Mouse (Mus musculus) spleen, embryonic (tissue): ENCODE measurements around the gene Iqgap3.

ENCODE experiments used
- CTCF ChIA-PET: fragments of 350-600 bp; sonication (Branson Sonifier 250); formaldehyde crosslinking; loops from one replicate; lab custom pipeline; 2022; lab: Charles Lee

Gene Iqgap3

DNA sequence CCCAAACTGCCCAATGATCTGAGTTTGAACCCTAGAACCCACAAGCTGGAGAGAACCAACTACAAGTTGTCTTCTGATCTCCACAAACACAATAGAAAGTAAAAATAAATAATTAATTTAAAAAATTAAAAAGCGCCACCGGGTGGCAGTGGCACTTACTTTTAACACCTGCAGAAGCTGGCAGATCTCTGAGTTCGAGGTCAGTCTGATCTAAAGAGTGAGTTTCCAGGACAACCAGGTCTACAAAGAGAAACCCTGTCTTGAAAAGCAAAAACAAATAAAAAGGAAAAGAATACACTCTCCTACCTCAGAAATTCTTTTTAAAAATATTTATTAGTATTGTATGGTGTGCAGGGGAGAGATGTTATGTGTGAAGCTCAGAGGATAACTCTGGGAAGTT is 56.0 kb downstream of the Iqgap3 start:
- CTCF ChIA-PET: interaction anchor here (2.0 kb wide), 1 partner anchor 12 kb away, joined by 14 read pairs; no protein-coding TSS in a partner anchor

GRCm38 (mm10) chr3:88138336-88139242 is 56.8 kb downstream of the Iqgap3 start:
- CTCF ChIA-PET: interaction anchor here (2.0 kb wide), 1 partner anchor 12 kb away, joined by 14 read pairs; no protein-coding TSS in a partner anchor

GRCm38 (mm10) chr3:88139243-88140177 is 57.7 kb downstream of the Iqgap3 start:
- CTCF ChIA-PET: interaction anchor here (0.6 to 2.0 kb wide), 2 partner anchors 11 to 26 kb away, joined by 14 to 18 read pairs; no protein-coding TSS in a partner anchor

- CTCF ChIA-PET: interaction anchor here (0.6 kb wide), 1 partner anchor 25 kb away, joined by 18 read pairs; no protein-coding TSS in a partner anchor
Observed at GRCm38 (mm10) chr3:88140178-88140902, 58.6 kb downstream of the Iqgap3 start.

DNA sequence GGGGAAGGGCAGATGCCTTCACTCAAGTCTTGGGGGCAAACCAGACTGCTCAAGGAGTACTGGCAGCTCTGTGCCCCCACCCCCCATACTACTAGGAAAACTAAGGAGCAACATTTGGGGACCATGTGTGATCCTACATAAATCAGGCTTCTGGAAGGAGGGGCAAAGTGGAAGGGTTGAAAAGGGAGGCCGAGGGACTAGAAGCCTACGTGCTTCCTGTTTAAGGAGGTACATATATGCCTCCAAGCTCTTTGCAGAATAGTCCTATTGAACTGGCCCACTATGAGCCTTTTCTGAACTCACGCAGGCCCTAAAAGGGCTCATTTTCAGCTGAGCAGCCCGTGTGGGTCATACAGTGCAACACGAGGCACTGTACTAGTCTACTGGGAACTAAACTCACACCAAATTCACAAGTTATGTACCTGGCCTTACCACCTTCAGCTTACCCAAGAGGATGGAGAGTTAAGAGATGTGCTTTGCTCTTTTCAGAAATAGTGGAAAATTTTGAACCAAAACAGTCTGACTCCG is 59.2 kb downstream of the Iqgap3 start:
- CTCF ChIA-PET: no interaction called here

DNA sequence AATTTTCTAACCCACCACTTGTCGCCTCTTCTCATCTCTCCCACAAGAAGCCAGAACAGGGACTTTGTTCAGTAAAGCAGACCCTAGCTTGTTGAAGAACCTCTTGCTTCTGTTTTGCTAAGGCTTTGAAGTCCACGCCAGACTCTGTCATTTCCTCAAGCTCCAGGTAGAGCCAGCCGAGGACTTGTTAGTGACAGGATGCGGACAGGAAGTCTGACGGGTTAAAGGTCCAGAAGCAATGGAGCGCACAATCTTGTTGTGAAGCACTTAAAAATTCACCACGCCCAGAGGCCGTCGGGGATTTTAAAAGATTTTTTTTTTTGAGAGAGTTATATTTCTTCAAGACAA is 59.6 kb downstream of the Iqgap3 start:
- CTCF ChIA-PET: interaction anchor here (0.7 kb wide), 1 partner anchor 254 kb away, joined by 3 read pairs; no protein-coding TSS in a partner anchor

DNA sequence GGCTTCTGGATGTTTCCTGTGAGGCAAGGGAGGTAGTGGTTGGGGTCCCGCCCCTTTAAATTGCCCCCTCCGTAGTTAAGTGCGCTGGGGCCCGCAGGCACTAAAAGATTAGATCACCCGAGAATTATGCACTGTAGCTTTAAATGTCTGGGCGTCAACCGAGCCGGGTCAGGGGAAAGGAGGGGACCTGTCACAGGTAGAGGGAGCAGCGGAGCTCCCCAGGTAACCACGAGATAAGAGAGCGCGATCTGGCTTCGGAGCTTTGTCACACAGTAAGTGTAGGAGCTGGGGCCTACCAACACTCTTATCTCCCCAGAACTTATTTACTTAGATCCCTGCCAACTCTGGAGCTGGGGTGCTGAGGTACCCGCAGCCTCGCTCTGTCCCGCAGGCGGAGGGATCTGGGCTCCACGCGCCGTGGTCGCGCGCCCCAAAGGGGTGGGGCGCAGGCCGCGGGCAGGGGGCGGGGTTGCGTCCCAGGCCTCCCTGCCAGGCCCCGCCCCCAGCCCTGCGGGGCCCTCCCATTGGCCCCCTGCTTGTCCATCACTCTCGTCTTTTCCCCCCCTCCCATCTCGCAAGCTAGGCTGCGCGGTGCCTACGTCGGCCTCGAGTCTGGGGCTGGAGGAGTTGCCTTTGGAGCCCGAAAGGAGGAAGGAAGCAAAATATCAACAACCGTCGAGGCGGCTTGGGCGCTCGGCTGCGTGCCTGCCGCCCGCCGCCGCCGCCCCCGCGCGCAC is 60.2 kb downstream of the Iqgap3 start, which contains the start of gene Mef2d:
Mef2d (plus strand) TSS at position 586 of the 737 bp plus-strand sequence.
- CTCF ChIA-PET: interaction anchor here (0.6 to 1.1 kb wide), 3 partner anchors 35 to 253 kb away, joined by 3 to 5 read pairs (median 4); no protein-coding TSS in a partner anchor

DNA sequence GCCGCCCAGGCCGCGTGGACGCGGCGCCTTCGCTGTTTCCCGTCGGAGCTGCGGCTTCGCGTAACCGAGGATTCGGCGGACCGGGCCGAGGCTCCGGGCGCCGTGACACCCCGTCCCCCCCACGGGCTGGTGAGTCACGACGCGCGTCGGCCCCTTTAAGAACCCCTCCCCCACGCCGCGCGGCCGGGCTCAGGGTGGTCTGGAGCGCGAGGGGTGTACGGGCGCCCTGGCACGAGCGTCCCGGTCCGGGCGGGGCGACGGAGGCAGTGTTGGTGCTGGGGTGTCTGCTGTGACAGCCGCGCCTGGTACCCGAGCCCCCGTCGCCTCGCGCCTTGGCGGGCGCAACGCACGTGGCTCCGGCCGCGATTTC is 60.8 kb downstream of the Iqgap3 start:
- CTCF ChIA-PET: interaction anchor here (0.6 to 2.4 kb wide), 4 partner anchors 32 to 64 kb away, joined by 3 to 6 read pairs (median 4); no protein-coding TSS in a partner anchor

DNA sequence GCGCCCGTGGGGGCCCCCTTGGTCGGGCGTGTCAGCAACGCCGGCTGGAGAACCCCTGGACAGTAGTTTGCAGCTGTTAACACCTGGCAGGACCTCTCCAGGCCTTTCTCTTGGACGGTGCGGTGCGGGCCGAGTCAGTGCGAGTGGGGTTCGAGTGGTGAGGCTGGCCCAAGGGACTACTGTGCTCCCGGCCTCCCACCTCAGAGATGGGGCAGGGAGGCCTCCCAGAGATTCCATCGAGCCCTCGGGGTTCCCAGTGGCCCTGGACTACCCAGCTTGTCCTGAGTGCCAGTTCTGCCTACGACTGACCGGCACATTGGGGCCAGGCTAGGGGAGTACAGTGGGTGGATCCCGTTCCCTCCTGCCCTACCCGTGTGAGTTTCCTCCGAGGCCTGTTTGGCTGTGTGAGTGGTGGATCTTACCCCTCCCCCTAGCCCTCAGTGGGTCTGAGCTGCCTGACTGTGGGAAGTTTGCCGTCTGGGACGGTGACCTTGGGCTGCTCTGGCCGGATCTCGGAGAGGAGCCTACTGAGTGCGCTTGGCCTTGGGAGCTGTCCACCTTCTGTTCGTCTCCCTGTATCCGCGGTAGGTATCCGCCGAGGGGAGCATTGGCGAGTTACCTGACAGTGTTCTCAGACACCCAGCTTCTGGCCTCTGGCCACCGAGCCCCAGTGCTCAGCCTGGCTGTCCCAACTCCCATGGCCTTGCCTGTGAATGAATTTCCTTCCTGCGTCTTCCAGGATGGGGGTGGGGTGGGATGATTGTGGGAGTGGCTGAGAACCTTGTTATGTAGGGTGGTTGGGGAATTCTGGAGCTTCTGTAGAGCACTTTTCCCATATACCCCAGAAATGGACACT is 61.4 kb downstream of the Iqgap3 start:
- CTCF ChIA-PET: interaction anchor here (1.1 to 2.4 kb wide), 4 partner anchors 10 to 55 kb away, joined by 3 to 6 read pairs (median 4); no protein-coding TSS in a partner anchor

- CTCF ChIA-PET: interaction anchor here (0.8 to 2.4 kb wide), 3 partner anchors 9 to 33 kb away, joined by 3 to 6 read pairs (median 4); no protein-coding TSS in a partner anchor
Observed at GRCm38 (mm10) chr3:88143961-88144486, 62.3 kb downstream of the Iqgap3 start.

DNA sequence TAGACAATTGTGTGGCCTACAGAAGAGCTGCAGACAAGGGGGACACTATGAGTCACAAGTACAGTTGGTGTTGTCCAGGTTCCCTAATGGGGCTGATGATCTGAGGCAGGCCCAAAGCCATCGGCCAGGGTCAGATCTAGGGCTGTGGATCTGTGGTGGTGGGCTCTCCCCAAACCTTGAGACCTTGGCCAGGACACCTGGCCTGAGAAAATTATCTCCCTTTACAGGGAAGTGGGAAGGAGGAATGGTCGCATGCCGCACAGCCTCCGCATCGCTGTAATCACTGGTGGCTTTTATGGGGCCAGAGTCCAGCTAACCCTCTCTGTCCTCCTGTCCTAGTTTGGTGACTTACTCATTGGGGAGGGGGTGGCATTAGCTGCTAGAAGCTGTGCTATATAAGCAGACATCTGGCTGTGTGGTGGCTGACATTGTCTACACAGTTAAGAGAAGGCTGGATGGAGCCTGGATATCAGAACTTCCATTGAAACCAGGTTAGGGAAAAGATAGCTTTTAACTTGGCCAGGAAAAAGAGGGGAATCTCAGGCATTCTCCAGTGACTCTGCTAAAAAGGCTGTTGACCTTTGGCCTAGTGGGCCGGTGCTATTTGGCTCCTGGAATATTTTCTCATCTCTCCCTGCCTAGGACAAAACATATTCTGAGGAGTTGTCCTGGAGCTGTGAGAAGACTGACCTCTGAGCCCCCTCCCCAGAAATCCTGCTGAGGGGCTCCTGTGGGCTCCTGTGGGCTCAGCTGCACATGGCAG is 63.1 kb downstream of the Iqgap3 start:
- CTCF ChIA-PET: interaction anchor here (0.8 to 2.4 kb wide), 2 partner anchors 30 to 32 kb away, joined by 3 to 6 read pairs; no protein-coding TSS in a partner anchor

DNA sequence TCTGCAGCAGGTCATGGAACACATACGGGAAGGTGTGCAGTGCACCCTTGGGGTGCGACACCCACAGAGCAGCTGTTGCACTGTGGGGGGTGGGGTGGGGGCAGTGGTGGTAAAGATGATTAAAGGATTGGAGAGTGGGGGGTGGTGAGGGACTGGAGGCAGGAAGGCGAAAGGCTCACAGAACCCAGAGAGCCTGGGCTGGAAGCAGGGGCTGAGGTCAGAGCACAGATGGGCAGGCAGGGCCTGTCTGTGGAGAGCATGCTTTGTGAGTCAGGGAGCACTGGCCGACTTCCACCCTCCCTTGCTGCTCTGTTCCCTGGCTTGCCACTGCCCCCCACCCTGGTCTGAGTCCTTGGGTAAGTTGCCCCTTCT is 63.6 kb downstream of the Iqgap3 start:
- CTCF ChIA-PET: no interaction called here

DNA sequence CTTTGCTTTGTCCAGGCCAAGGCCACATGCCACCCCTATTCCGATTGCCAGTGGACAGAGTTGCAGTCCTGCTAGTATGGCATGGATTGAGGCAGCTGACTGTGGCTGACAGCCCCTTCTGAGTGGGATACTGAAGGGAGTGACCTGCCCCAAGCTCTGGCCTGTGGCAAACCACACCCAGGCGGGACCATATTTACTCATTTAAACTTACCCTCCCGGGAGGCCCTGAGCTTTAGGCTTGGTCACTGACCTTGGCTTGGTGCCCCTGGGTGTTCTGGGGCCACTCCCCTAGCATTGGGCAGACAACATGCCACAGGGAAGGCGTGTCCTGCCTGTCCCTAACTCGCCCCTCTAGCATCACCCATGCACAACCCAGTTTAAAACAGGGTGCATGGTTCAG is 64.2 kb downstream of the Iqgap3 start:
- CTCF ChIA-PET: no interaction called here

DNA sequence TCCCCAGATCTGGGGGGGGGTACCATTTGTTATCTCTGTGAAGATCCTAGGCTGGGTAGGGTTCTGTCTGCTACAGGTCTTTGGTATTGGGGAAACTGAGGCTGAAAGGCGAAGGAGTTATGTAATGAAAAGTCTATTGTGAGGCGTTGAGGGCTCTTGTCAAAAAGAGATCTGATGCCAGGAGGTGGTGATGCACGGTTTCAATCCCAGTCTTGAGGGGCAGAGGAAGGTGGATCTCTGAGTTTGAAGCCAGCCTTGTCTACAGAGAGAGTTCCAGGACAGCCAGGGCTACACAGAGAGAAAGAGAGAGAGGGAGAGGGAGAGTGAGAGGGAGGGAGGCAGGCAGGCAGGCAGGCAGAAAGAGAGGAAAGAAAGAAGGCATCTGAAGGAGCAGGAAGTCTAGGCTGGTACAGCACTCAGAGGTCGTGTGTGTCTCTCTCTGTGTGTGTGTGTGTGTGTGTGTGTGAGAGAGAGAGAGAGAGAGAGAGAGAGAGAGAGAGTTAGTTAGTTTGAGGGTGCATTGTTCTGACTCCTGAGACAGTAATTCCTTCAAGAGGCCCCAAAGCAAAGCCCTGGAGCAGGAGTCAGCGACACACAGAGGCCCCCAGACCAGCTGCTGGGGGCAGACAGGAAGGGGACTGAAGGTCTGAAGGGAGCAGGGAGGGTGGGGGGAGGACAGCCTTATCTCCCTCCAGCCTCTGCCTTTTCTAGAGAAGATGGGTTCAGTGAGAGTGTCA is 64.8 kb downstream of the Iqgap3 start:
- CTCF ChIA-PET: no interaction called here

GRCm38 (mm10) chr3:88147444-88147843 is 65.7 kb downstream of the Iqgap3 start:
- CTCF ChIA-PET: interaction anchor here (0.6 to 1.0 kb wide), 2 partner anchors 24 to 1566 kb away, joined by 4 read pairs; no protein-coding TSS in a partner anchor

- CTCF ChIA-PET: interaction anchor here (0.6 to 1.0 kb wide), 3 partner anchors 25 to 1565 kb away, joined by 3 to 4 read pairs (median 4); no protein-coding TSS in a partner anchor
Observed at GRCm38 (mm10) chr3:88147866-88148265, 66.1 kb downstream of the Iqgap3 start.

GRCm38 (mm10) chr3:88148354-88148753 is 66.6 kb downstream of the Iqgap3 start:
- CTCF ChIA-PET: interaction anchor here (0.9 to 1.0 kb wide), 2 partner anchors 25 to 29 kb away, joined by 3 to 4 read pairs; no protein-coding TSS in a partner anchor
